Mouse (Mus musculus) brain, embryonic 14.5 days (tissue): ENCODE measurements around the gene Ldlrad3.

Experiments
- CTCF ChIP-seq: fragments of 200-500 bp; IDR thresholded peaks from 2 replicates; pipeline ENCODE4 v1.5.1; 2012; ENCODE audit warnings: inconsistent platforms, mild to moderate bottlenecking, moderate library complexity, borderline replicate concordance; ENCODE audit not compliant: insufficient read depth, insufficient read length; ENCODE audit errors: extremely low read depth
- POLR2A ChIP-seq: fragments of 200-500 bp; IDR thresholded peaks from 2 replicates; pipeline ENCODE4 v1.6.1; 2012; ENCODE audit warnings: mild to moderate bottlenecking, inconsistent platforms, borderline replicate concordance; ENCODE audit not compliant: poor library complexity, insufficient read depth, insufficient read length, severe bottlenecking; ENCODE audit errors: extremely low read depth

DNA sequence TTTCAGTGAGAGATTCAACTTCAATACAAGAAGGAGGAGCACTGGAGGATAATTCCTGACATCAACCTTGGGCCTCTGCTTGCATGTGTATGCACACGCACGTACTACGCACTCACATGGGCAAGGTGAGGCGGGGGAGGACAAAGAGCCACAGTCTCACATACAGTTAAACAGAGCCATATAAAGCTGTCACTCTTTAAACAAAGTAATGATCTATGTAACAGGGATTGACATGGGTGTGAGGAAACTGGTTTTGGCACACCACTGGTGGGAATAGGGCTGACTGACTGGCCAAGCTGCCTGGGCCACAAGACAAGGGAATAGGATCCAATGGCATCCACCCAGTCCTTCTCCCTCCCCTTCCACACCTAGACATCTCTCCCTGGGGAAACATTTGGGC is 57.0 kb downstream of the Ldlrad3 start:
- TF ChIP-seq CTCF (no peak), POLR2A (no peak)
